Mouse (Mus musculus): ENCODE data around the gene Fndc5. TPM values are rescaled to one million over a fixed set of nuclear protein-coding genes. Genes with fewer than 3 reads are reported as not detected.

Fndc5 gene
- polyA plus RNA-seq, 1 experiment = 0.87 TPM

- H3K4me1 ChIP-seq (ENCODE audit: control insufficient read depth, insufficient read depth, insufficient read length, low read length) = peaks cover 5% of the 10 kb centered on the region; the same call in 1 of the 2 replicates
- no peaks in the 10 kb centered on the region for H3K27me3 ChIP-seq (ENCODE audit: control insufficient read depth, insufficient read depth, low read length)
- H3K36me3 ChIP-seq (ENCODE audit: control insufficient read depth, insufficient read depth, low read length) = peaks cover 1% of the 10 kb centered on the region; the same call in 1 of the 2 replicates
- H3K4me3 ChIP-seq (ENCODE audit: low read depth, low read length) = no peak overlapping the region
- WGBS = 35% methylated on average over 4 of the region's 4 CpGs
- TF ChIP-seq POLR2A (IDR thresholded peaks at IDR 0.05; ENCODE audit: low read depth, low read length) (no peak), CTCF (IDR thresholded peaks at IDR 0.05; ENCODE audit: extremely low read depth, insufficient read length, insufficient replicate concordance, low read depth, low read length) (no peak)
- no peak overlapping the region for H3K27ac ChIP-seq (ENCODE audit: insufficient read depth, low read depth, low read length)
Measured at GRCm38 (mm10) chr4:129161581-129162255, 24.9 kb downstream of the Fndc5 start.

- no peaks in the 10 kb centered on the region for H3K27me3 ChIP-seq (ENCODE audit: control insufficient read depth, insufficient read depth, low read length)
- H3K4me3 ChIP-seq (ENCODE audit: low read depth, low read length) = no peak overlapping the region
- WGBS = 76% methylated on average over 1 of the region's 1 CpGs
- no peak for TF ChIP-seq POLR2A (IDR thresholded peaks at IDR 0.05; ENCODE audit: low read depth, low read length)
- TF ChIP-seq CTCF (IDR thresholded peaks at IDR 0.05; ENCODE audit: extremely low read depth, insufficient read length, insufficient replicate concordance, low read depth, low read length) = no peak
- no peak overlapping the region for H3K27ac ChIP-seq (ENCODE audit: insufficient read depth, low read depth, low read length)
- peaks cover 7% of the 10 kb centered on the region; the same call in 1 of the 2 replicates for H3K36me3 ChIP-seq (ENCODE audit: control insufficient read depth, insufficient read depth, low read length)
- no peaks in the 10 kb centered on the region for H3K4me1 ChIP-seq (ENCODE audit: control insufficient read depth, insufficient read depth, insufficient read length, low read length)
Measured at GRCm38 (mm10) chr4:129172529-129172928, 35.7 kb downstream of the Fndc5 start.

DNA sequence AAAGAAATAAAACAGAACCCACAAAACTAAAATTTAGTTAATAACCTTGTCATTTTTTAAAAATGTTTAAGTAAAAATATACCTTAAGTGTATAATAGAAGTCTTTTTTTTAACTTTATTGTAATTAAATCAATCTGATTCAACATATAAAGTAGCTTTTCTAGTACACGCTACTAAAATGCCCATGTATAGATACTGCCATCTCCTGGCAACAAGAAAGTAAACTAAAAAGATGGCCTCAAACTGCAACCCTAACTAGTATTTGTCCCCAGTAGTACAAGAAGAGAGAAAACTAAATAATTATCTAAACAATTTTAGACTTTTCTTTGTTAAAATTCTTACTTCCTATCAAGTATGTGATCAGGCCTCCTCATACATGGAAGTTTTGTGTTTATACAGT lies 42.8 kb downstream of the Fndc5 start:
- WGBS = 58% methylated on average over 1 of the region's 1 CpGs
- TF ChIP-seq POLR2A (IDR thresholded peaks at IDR 0.05; ENCODE audit: low read depth, low read length) (no peak), CTCF (IDR thresholded peaks at IDR 0.05; ENCODE audit: extremely low read depth, insufficient read length, insufficient replicate concordance, low read depth, low read length) (no peak)
- no peak overlapping the region for H3K4me3 ChIP-seq (ENCODE audit: low read depth, low read length)
- H3K36me3 ChIP-seq (ENCODE audit: control insufficient read depth, insufficient read depth, low read length) = peaks cover 12% of the 10 kb centered on the region
- no peaks in the 10 kb centered on the region for H3K4me1 ChIP-seq (ENCODE audit: control insufficient read depth, insufficient read depth, insufficient read length, low read length)
- no peak overlapping the region for H3K27ac ChIP-seq (ENCODE audit: insufficient read depth, low read depth, low read length)
- H3K27me3 ChIP-seq (ENCODE audit: control insufficient read depth, insufficient read depth, low read length) = no peaks in the 10 kb centered on the region

DNA sequence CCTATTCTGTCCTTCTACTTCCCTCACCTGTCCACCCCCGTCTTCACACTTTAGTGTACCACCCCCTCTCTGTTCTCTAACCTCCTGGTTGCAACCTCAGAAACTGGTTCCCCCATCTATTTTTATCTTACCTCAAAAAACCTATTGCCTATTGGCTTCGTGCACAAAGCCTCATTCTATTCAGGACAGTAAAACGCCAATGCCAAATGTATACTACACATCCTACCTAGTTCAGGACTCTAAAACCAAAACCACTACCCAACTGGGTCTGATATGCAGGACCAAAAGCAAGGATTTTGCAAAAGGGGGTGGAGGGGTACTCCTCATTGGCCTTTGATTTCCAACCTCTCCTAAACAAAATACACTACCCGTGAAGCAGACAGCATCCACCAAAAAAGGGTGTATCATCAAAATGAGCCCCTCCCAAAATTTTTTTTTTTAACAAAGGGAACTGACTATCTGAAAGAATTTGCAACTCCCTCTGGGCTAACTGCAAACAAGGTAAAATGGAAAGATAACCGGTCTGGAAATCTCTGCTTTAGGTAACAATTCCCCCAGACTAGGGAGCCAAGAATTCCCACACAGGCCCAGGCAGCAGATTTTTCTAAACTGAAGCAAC lies 51.4 kb downstream of the Fndc5 start:
- Histone ChIP-seq H3K4me1 (ENCODE audit: control insufficient read depth, insufficient read depth, insufficient read length, low read length) (peaks cover 5% of the 10 kb centered on the region), H3K4me3 (ENCODE audit: low read depth, low read length) (no peak overlapping the region), H3K36me3 (ENCODE audit: control insufficient read depth, insufficient read depth, low read length) (no peaks in the 10 kb centered on the region), H3K27ac (ENCODE audit: insufficient read depth, low read depth, low read length) (no peak overlapping the region), H3K27me3 (ENCODE audit: control insufficient read depth, insufficient read depth, low read length) (no peaks in the 10 kb centered on the region)
- WGBS = 54% methylated on average over 5 of the region's 5 CpGs
- no peak for TF ChIP-seq CTCF (IDR thresholded peaks at IDR 0.05; ENCODE audit: extremely low read depth, insufficient read length, insufficient replicate concordance, low read depth, low read length)
- TF ChIP-seq POLR2A (IDR thresholded peaks at IDR 0.05; ENCODE audit: low read depth, low read length) = no peak

- Histone ChIP-seq H3K4me1 (ENCODE audit: control insufficient read depth, insufficient read depth, insufficient read length, low read length) (peaks cover 5% of the 10 kb centered on the region), H3K27me3 (ENCODE audit: control insufficient read depth, insufficient read depth, low read length) (no peaks in the 10 kb centered on the region), H3K4me3 (ENCODE audit: low read depth, low read length) (peak overlapping the region; percentile 79), H3K27ac (ENCODE audit: insufficient read depth, low read depth, low read length) (no peak overlapping the region), H3K36me3 (ENCODE audit: control insufficient read depth, insufficient read depth, low read length) (no peaks in the 10 kb centered on the region)
- TF ChIP-seq POLR2A (IDR thresholded peaks at IDR 0.05; ENCODE audit: low read depth, low read length) = no peak
- no peak for TF ChIP-seq CTCF (IDR thresholded peaks at IDR 0.05; ENCODE audit: extremely low read depth, insufficient read length, insufficient replicate concordance, low read depth, low read length)
- under 1% methylated on average over 71 of the region's 74 CpGs for WGBS
Measured at GRCm38 (mm10) chr4:129188803-129189541, 52.2 kb downstream of the Fndc5 start.

- Histone ChIP-seq H3K27ac (ENCODE audit: insufficient read depth, low read depth, low read length) (peak within 1 kb of the TSS; percentile 62), H3K36me3 (ENCODE audit: control insufficient read depth, insufficient read depth, low read length) (no peaks in the 10 kb centered on the region), H3K4me1 (ENCODE audit: control insufficient read depth, insufficient read depth, insufficient read length, low read length) (peaks cover 7% of the 10 kb centered on the region), H3K27me3 (ENCODE audit: control insufficient read depth, insufficient read depth, low read length) (no peaks in the 10 kb centered on the region), H3K4me3 (ENCODE audit: low read depth, low read length) (peak within 1 kb of the TSS; percentile 79)
- TF ChIP-seq POLR2A (IDR thresholded peaks at IDR 0.05; ENCODE audit: low read depth, low read length) (peak; percentile 57; the same call in 1 of the 2 replicates), CTCF (IDR thresholded peaks at IDR 0.05; ENCODE audit: extremely low read depth, insufficient read length, insufficient replicate concordance, low read depth, low read length) (no peak)
- 1% methylated on average over 57 of the region's 58 CpGs for WGBS
Measured at GRCm38 (mm10) chr4:129189542-129190519, 53.0 kb downstream of the Fndc5 start, which contains the start of the genes S100pbp and Yars. Gene S100pbp (minus strand): TSS chr4:129189727. Gene Yars (plus strand): TSS chr4:129189760.

All from small intestine, adult 2 months (tissue).